Mouse (Mus musculus): ENCODE measurements around the gene Dctd.

GRCm38 (mm10) chr8:48146449-48146848 is 47.6 kb downstream of the Dctd start:
- TF ChIP-seq POLR2A (IDR thresholded peaks at IDR 0.05; ENCODE audit: extremely low read depth, insufficient read depth, low read length) (no peak), CTCF (IDR thresholded peaks at IDR 0.05; ENCODE audit: extremely low read depth, insufficient read depth, low read length) (no peak)

Data from cortical plate, adult 2 months (tissue).